Mouse (Mus musculus) liver, embryonic 11.5 days (tissue): ENCODE measurements around the gene Lpp. TPM values are rescaled to one million over a fixed set of nuclear protein-coding genes. Genes with fewer than 3 reads are reported as not detected.

Experiments used
- ATAC-seq: fragments of 200-750 bp; cut with Nextera tagmentation; replicated peaks from 2 replicates; pipeline ENCODE4 v1.8.0; 2017; ENCODE audit warnings: moderate number of reproducible peaks, mild to moderate bottlenecking, moderate TSS enrichment, moderate library complexity; ENCODE audit not compliant: low FRiP score
- DNase-seq: peaks from one replicate; pipeline ENCODE4 v3.0.0-alpha.2; 2017; ENCODE audit warnings: low spot score
- H3K27ac ChIP-seq: fragments of 300-500 bp; sonication (generic); 2 replicates; pipeline ENCODE4 v1.5.1; 2014; ENCODE audit warnings: mild to moderate bottlenecking, low read depth, low read length, control low read depth
- H3K27me3 ChIP-seq: fragments of 300-500 bp; sonication (generic); replicated peaks from 2 replicates; pipeline ENCODE4 v1.6.1; 2014; ENCODE audit warnings: low read length, mixed read lengths; ENCODE audit not compliant: control insufficient read depth, insufficient read depth
- H3K36me3 ChIP-seq: fragments of 300-500 bp; sonication (generic); 2 replicates; pipeline ENCODE4 v1.6.1; 2014; ENCODE audit warnings: mild to moderate bottlenecking, low read length, moderate library complexity, mixed read lengths; ENCODE audit not compliant: control insufficient read depth, insufficient read depth
- H3K4me1 ChIP-seq: fragments of 300-500 bp; sonication (generic); replicated peaks from 2 replicates; pipeline ENCODE4 v1.6.1; 2014; ENCODE audit warnings: low read length, mixed read lengths; ENCODE audit not compliant: control insufficient read depth, insufficient read depth
- H3K4me2 ChIP-seq: fragments of 300-500 bp; sonication (generic); 2 replicates; pipeline ENCODE4 v1.6.1; 2014; ENCODE audit warnings: mild to moderate bottlenecking, control low read depth, moderate library complexity
- H3K4me3 ChIP-seq: fragments of 300-500 bp; sonication (generic); 2 replicates; pipeline ENCODE4 v1.5.1; 2014; ENCODE audit warnings: low read depth, low read length, control low read depth
- H3K9ac ChIP-seq: fragments of 300-500 bp; sonication (generic); 2 replicates; pipeline ENCODE4 v1.6.1; 2014; ENCODE audit warnings: low read depth, low read length, control low read depth
- H3K9me3 ChIP-seq: fragments of 300-500 bp; sonication (generic); 2 replicates; pipeline ENCODE4 v1.6.1; 2016; ENCODE audit warnings: low read length, inconsistent platforms, mixed read lengths; ENCODE audit not compliant: control insufficient read depth
- WGBS: fragments of 180-500 bp; shearing (Covaris S2); extraction: QIAGEN DNeasy Blood & Tissue Kit; methylation state at CpG from one replicate; pipeline ENCODE4 v1.1.7; 2014; 5-methylcytosine and 5-hydroxymethylcytosine counted together
- polyA plus RNA-seq: library from polyadenylated mRNA; unstranded; fragments of >200 nt; fragmentation: Nextera tagmentation; extraction: Ambion mirVana; gene quantifications from 2 replicates; pipeline ENCODE4 v1.2.1, GENCODE M21; 2014

Lpp gene
- polyA plus RNA-seq, 1 experiment from 2014 or later, result 21.2 TPM

GRCm38 (mm10) chr16:24365900-24366299 lies 27.4 kb upstream of the Lpp start:
- Histone ChIP-seq H3K4me1 (no peaks in the 10 kb centered on the region), H3K36me3 (no peaks in the 10 kb centered on the region), H3K27me3 (no peaks in the 10 kb centered on the region), H3K4me2 (no peak overlapping the region), H3K27ac (no peak overlapping the region), H3K9me3 (no peaks in the 10 kb centered on the region), H3K9ac (no peak overlapping the region), H3K4me3 (no peak overlapping the region)
- no peak for ATAC-seq
- DNase-seq, result no peak
- WGBS, result 79% methylated on average over 4 of the region's 4 CpGs

- Histone ChIP-seq H3K4me2 (no peak overlapping the region), H3K27ac (no peak overlapping the region), H3K4me1 (no peaks in the 10 kb centered on the region), H3K9me3 (no peaks in the 10 kb centered on the region), H3K9ac (no peak overlapping the region), H3K36me3 (no peaks in the 10 kb centered on the region), H3K27me3 (no peaks in the 10 kb centered on the region), H3K4me3 (no peak overlapping the region)
- DNase-seq (no peak), ATAC-seq (no peak)
- 50% methylated on average over 6 of the region's 6 CpGs for WGBS
Observed at GRCm38 (mm10) chr16:24367071-24367470, 26.2 kb upstream of the Lpp start.

GRCm38 (mm10) chr16:24367506-24367905 lies 25.8 kb upstream of the Lpp start:
- DNase-seq (no peak), ATAC-seq (no peak)
- Histone ChIP-seq H3K4me1 (no peaks in the 10 kb centered on the region), H3K4me3 (no peak overlapping the region), H3K9me3 (no peaks in the 10 kb centered on the region), H3K27me3 (no peaks in the 10 kb centered on the region), H3K27ac (no peak overlapping the region), H3K9ac (no peak overlapping the region), H3K36me3 (no peaks in the 10 kb centered on the region), H3K4me2 (no peak overlapping the region)
- 58% methylated on average over 7 of the region's 7 CpGs for WGBS

- Histone ChIP-seq H3K9me3 (no peaks in the 10 kb centered on the region), H3K4me3 (no peak overlapping the region), H3K36me3 (no peaks in the 10 kb centered on the region), H3K27me3 (no peaks in the 10 kb centered on the region), H3K4me2 (no peak overlapping the region), H3K4me1 (no peaks in the 10 kb centered on the region), H3K27ac (no peak overlapping the region), H3K9ac (no peak overlapping the region)
- no peak for ATAC-seq
- no peak for DNase-seq
Observed at GRCm38 (mm10) chr16:24376478-24376877, 16.8 kb upstream of the Lpp start.

- H3K9ac ChIP-seq, result no peak overlapping the region
Observed at GRCm38 (mm10) chr16:24390596-24390995, 2.7 kb upstream of the Lpp start.

GRCm38 (mm10) chr16:24391111-24391510 lies 2.2 kb upstream of the Lpp start:
- WGBS, result 83% methylated on average over 3 of the region's 3 CpGs
- Histone ChIP-seq H3K4me1 (no peaks in the 10 kb centered on the region), H3K27ac (no peak overlapping the region), H3K4me3 (no peak overlapping the region), H3K36me3 (no peaks in the 10 kb centered on the region), H3K4me2 (no peak overlapping the region), H3K27me3 (peaks cover 10% of the 10 kb centered on the region; the same call in 1 of the 2 replicates), H3K9me3 (no peaks in the 10 kb centered on the region), H3K9ac (no peak overlapping the region)
- DNase-seq (no peak), ATAC-seq (no peak)

More at GRCm38 (mm10) chr16:24390596-24390995, 2.7 kb upstream of the Lpp start:
- Histone ChIP-seq H3K4me3 (no peak overlapping the region), H3K27ac (no peak overlapping the region), H3K4me2 (no peak overlapping the region), H3K4me1 (no peaks in the 10 kb centered on the region), H3K27me3 (peaks cover 10% of the 10 kb centered on the region; the same call in 1 of the 2 replicates), H3K9me3 (no peaks in the 10 kb centered on the region), H3K36me3 (no peaks in the 10 kb centered on the region)
- WGBS, result 88% methylated on average over 5 of the region's 5 CpGs
- ATAC-seq (no peak), DNase-seq (no peak)

GRCm38 (mm10) chr16:24391901-24392300 lies 1.4 kb upstream of the Lpp start:
- ATAC-seq, result no peak
- Histone ChIP-seq H3K27me3 (peaks cover 10% of the 10 kb centered on the region; the same call in 1 of the 2 replicates), H3K4me1 (peaks cover under 1% of the 10 kb centered on the region; the same call in 1 of the 2 replicates), H3K4me2 (no peak overlapping the region), H3K27ac (no peak overlapping the region), H3K4me3 (no peak overlapping the region), H3K36me3 (no peaks in the 10 kb centered on the region), H3K9ac (no peak overlapping the region), H3K9me3 (no peaks in the 10 kb centered on the region)
- WGBS, result 93% methylated on average over 7 of the region's 7 CpGs
- no peak for DNase-seq

GRCm38 (mm10) chr16:24393556-24394210 lies 376 bp downstream of the Lpp start:
- ATAC-seq (peak; percentile 55), DNase-seq (peak; percentile 71)
- peak overlapping the region; percentile 82 for H3K4me3 ChIP-seq
- H3K4me2 ChIP-seq, result peak overlapping the region; percentile 84
- peaks cover 10% of the 10 kb centered on the region; the same call in 1 of the 2 replicates for H3K27me3 ChIP-seq
- H3K36me3 ChIP-seq, result no peaks in the 10 kb centered on the region
- peaks cover 9% of the 10 kb centered on the region; the same call in 1 of the 2 replicates for H3K4me1 ChIP-seq
- peak overlapping the region; percentile 94 for H3K27ac ChIP-seq
- no peaks in the 10 kb centered on the region for H3K9me3 ChIP-seq
- under 1% methylated on average over 39 of the region's 76 CpGs for WGBS
- peak overlapping the region; percentile 78 for H3K9ac ChIP-seq
